Mouse (Mus musculus): ENCODE results near the gene Ankrd40.

The Ankrd40 gene

GRCm38 (mm10) chr11:94350337-94350736, 22.5 kb downstream of the Ankrd40 start:
- in situ Hi-C loops (cut with MboI, MseI): no loop called here

GRCm38 (mm10) chr11:94351094-94351493, 23.3 kb downstream of the Ankrd40 start:
- in situ Hi-C loops (cut with MboI, MseI): no loop called here

- in situ Hi-C loops (cut with MboI, MseI): no loop called here
Measured at GRCm38 (mm10) chr11:94355521-94356217, 27.9 kb downstream of the Ankrd40 start.

- in situ Hi-C loops (cut with MboI, MseI): no loop called here
Measured at GRCm38 (mm10) chr11:94359168-94359567, 31.4 kb downstream of the Ankrd40 start.

- in situ Hi-C loops (cut with MboI, MseI): no loop called here
Measured at GRCm38 (mm10) chr11:94361166-94361870, 33.5 kb downstream of the Ankrd40 start.

- in situ Hi-C loops (cut with MboI, MseI): no loop called here
Measured at GRCm38 (mm10) chr11:94362101-94362500, 34.3 kb downstream of the Ankrd40 start.

- in situ Hi-C loops (cut with MboI, MseI): no loop called here
Measured at GRCm38 (mm10) chr11:94363690-94364089, 35.9 kb downstream of the Ankrd40 start.

- in situ Hi-C loops (cut with MboI, MseI): no loop called here
Measured at GRCm38 (mm10) chr11:94365340-94365739, 37.5 kb downstream of the Ankrd40 start.

GRCm38 (mm10) chr11:94369981-94370380, 42.2 kb downstream of the Ankrd40 start:
- in situ Hi-C loops (cut with MboI, MseI): no loop called here

GRCm38 (mm10) chr11:94370809-94371208, 43.0 kb downstream of the Ankrd40 start:
- in situ Hi-C loops (cut with MboI, MseI): no loop called here

GRCm38 (mm10) chr11:94374276-94374948, 46.6 kb downstream of the Ankrd40 start:
- in situ Hi-C loops (cut with MboI, MseI): no loop called here

GRCm38 (mm10) chr11:94379061-94379460, 51.3 kb downstream of the Ankrd40 start:
- in situ Hi-C loops (cut with MboI, MseI): no loop called here

- in situ Hi-C loops (cut with MboI, MseI): no loop called here
Measured at GRCm38 (mm10) chr11:94379736-94380135, 51.9 kb downstream of the Ankrd40 start.

- in situ Hi-C loops (cut with MboI, MseI): no loop called here
Measured at GRCm38 (mm10) chr11:94385977-94386771, 58.4 kb downstream of the Ankrd40 start.

GRCm38 (mm10) chr11:94387756-94388155, 60.0 kb downstream of the Ankrd40 start:
- in situ Hi-C loops (cut with MboI, MseI): no loop called here

GRCm38 (mm10) chr11:94389021-94389420, 61.2 kb downstream of the Ankrd40 start:
- in situ Hi-C loops (cut with MboI, MseI): no loop called here

GRCm38 (mm10) chr11:94389724-94390396, 62.1 kb downstream of the Ankrd40 start:
- in situ Hi-C loops (cut with MboI, MseI): no loop called here

- in situ Hi-C loops (cut with MboI, MseI): no loop called here
Measured at GRCm38 (mm10) chr11:94390825-94391224, 63.0 kb downstream of the Ankrd40 start.

Data from regulatory T cell (primary cell).